Mouse (Mus musculus) embryonic facial prominence, embryonic 15.5 days (tissue): ENCODE data around the gene Prl6a1. TPM values are rescaled to one million over a fixed set of nuclear protein-coding genes. Genes with fewer than 3 reads are reported as not detected.

ENCODE experiments used
- ATAC-seq: fragments of 200-750 bp; cut with Nextera tagmentation; 2 replicates; pipeline ENCODE4 v1.8.0; 2017; ENCODE audit warnings: low read depth, moderate TSS enrichment; ENCODE audit not compliant: insufficient number of reproducible peaks, low FRiP score, low TSS enrichment
- H3K27ac ChIP-seq: fragments of 300-500 bp; sonication (generic); replicated peaks from 2 replicates; pipeline ENCODE4 v1.5.1; 2015; ENCODE audit warnings: mild to moderate bottlenecking, inconsistent platforms
- H3K27me3 ChIP-seq: fragments of 300-500 bp; sonication (generic); 2 replicates; pipeline ENCODE4 v1.6.1; 2015; ENCODE audit warnings: inconsistent platforms
- H3K36me3 ChIP-seq: fragments of 300-500 bp; sonication (generic); 2 replicates; pipeline ENCODE4 v1.6.1; 2015; ENCODE audit warnings: mild to moderate bottlenecking, inconsistent platforms
- H3K4me1 ChIP-seq: fragments of 300-500 bp; sonication (generic); 2 replicates; pipeline ENCODE4 v1.6.1; 2015; ENCODE audit warnings: inconsistent platforms
- H3K4me2 ChIP-seq: fragments of 300-500 bp; sonication (generic); replicated peaks from 2 replicates; pipeline ENCODE4 v1.6.1; 2015; ENCODE audit warnings: mild to moderate bottlenecking, inconsistent platforms
- H3K4me3 ChIP-seq: fragments of 300-500 bp; sonication (generic); replicated peaks from 2 replicates; pipeline ENCODE4 v1.5.1; 2015; ENCODE audit warnings: mild to moderate bottlenecking, inconsistent platforms
- H3K9ac ChIP-seq: fragments of 300-500 bp; sonication (generic); 2 replicates; pipeline ENCODE4 v1.6.1; 2015; ENCODE audit warnings: inconsistent platforms
- H3K9me3 ChIP-seq: fragments of 300-500 bp; sonication (generic); replicated peaks from 2 replicates; pipeline ENCODE4 v1.6.1; 2016; ENCODE audit warnings: inconsistent platforms
- WGBS: fragments of 180-500 bp; shearing (Covaris S2); methylation state at CpG from one replicate; pipeline ENCODE4 v1.1.7; 2015; 5-methylcytosine and 5-hydroxymethylcytosine counted together
- polyA plus RNA-seq: library from polyadenylated mRNA; unstranded; fragments of >200 nt; fragmentation: Nextera tagmentation; extraction: Ambion mirVana; gene quantifications from 2 replicates; pipeline ENCODE4 v1.2.1, GENCODE M21; 2015

The Prl6a1 gene
- polyA plus RNA-seq = not detected in 2 replicates

GRCm38 (mm10) chr13:27312334-27313225 lies at the start of gene Prl6a1:
TSS of gene Prl6a1 (plus strand) at chr13:27312627.
- Histone ChIP-seq H3K4me2 (no peak within 1 kb of the TSS), H3K9ac (no peak within 1 kb of the TSS), H3K27me3 (no peaks in the 10 kb centered on the region), H3K36me3 (no peaks in the 10 kb centered on the region), H3K4me1 (no peaks in the 10 kb centered on the region), H3K4me3 (no peak within 1 kb of the TSS), H3K27ac (no peak within 1 kb of the TSS), H3K9me3 (no peaks in the 10 kb centered on the region)
- WGBS = 70% methylated on average over 7 of the region's 7 CpGs
- ATAC-seq = no peak

- 100% methylated on average over 1 of the region's 1 CpGs for WGBS
- H3K27me3 ChIP-seq = no peaks in the 10 kb centered on the region
- no peak for ATAC-seq
- no peak overlapping the region for H3K4me3 ChIP-seq
- H3K4me1 ChIP-seq = no peaks in the 10 kb centered on the region
- H3K36me3 ChIP-seq = no peaks in the 10 kb centered on the region
- H3K9me3 ChIP-seq = no peaks in the 10 kb centered on the region
- no peak overlapping the region for H3K4me2 ChIP-seq
- no peak overlapping the region for H3K9ac ChIP-seq
- no peak overlapping the region for H3K27ac ChIP-seq
Observed at GRCm38 (mm10) chr13:27334989-27335388, 22.6 kb downstream of the Prl6a1 start.

GRCm38 (mm10) chr13:27342733-27343275 lies 30.4 kb downstream of the Prl6a1 start:
- Histone ChIP-seq H3K36me3 (no peaks in the 10 kb centered on the region), H3K27me3 (no peaks in the 10 kb centered on the region), H3K4me3 (no peak overlapping the region), H3K4me2 (no peak overlapping the region), H3K4me1 (no peaks in the 10 kb centered on the region), H3K9me3 (no peaks in the 10 kb centered on the region), H3K9ac (no peak overlapping the region), H3K27ac (no peak overlapping the region)
- WGBS = 53% methylated on average over 3 of the region's 3 CpGs
- ATAC-seq = no peak

- no peak for ATAC-seq
Observed at GRCm38 (mm10) chr13:27345373-27345772, 32.9 kb downstream of the Prl6a1 start, which contains the start of gene Prl8a2. TSS of gene Prl8a2 (plus strand) at chr13:27345673.

More at GRCm38 (mm10) chr13:27345373-27345772, 32.9 kb downstream of the Prl6a1 start, which contains the start of gene Prl8a2:
- no peaks in the 10 kb centered on the region for H3K4me1 ChIP-seq
- H3K4me3 ChIP-seq = no peak within 1 kb of the TSS
- WGBS = 67% methylated on average over 2 of the region's 2 CpGs
- H3K27ac ChIP-seq = no peak within 1 kb of the TSS
- no peak within 1 kb of the TSS for H3K4me2 ChIP-seq
- H3K9ac ChIP-seq = no peak within 1 kb of the TSS
- H3K9me3 ChIP-seq = no peaks in the 10 kb centered on the region
- H3K36me3 ChIP-seq = no peaks in the 10 kb centered on the region
- no peaks in the 10 kb centered on the region for H3K27me3 ChIP-seq

Other genes with a start within 250 kb of the Prl6a1 start
- gene Prl3d1, start 218.4 kb upstream of the Prl6a1 start, polyA plus RNA-seq = not detected in 2 replicates
- gene Prl3d2, start 190.9 kb upstream of the Prl6a1 start, polyA plus RNA-seq = not detected in 2 replicates
- not detected in 2 replicates for gene Prl3d3, start 155.8 kb upstream of the Prl6a1 start, polyA plus RNA-seq
- not detected in 2 replicates for gene Prl3c1, start 116.0 kb upstream of the Prl6a1 start, polyA plus RNA-seq
- not detected in 2 replicates for gene Prl3b1, start 70.8 kb upstream of the Prl6a1 start, polyA plus RNA-seq
- gene Prl3a1, start 53.2 kb upstream of the Prl6a1 start, polyA plus RNA-seq = not detected in 2 replicates
- gene Prl8a2, start 33.0 kb downstream of the Prl6a1 start, polyA plus RNA-seq = not detected in 2 replicates
- not detected in 2 replicates for gene Prl2b1, start 78.2 kb downstream of the Prl6a1 start, polyA plus RNA-seq
- not detected in 2 replicates for gene Prl8a6, start 126.1 kb downstream of the Prl6a1 start, polyA plus RNA-seq
- gene Prl8a8, start 200.6 kb downstream of the Prl6a1 start, polyA plus RNA-seq = not detected in 2 replicates